Mouse (Mus musculus): ENCODE results near the gene Mtap. TPM values are rescaled to one million over a fixed set of nuclear protein-coding genes. Genes with fewer than 3 reads are reported as not detected.
A peak's percentile ranks its signal among the peaks of the same experiment; 100 is the strongest.

The Mtap gene
- polyA plus RNA-seq, 1 experiment from 2014 or later = 26.9 TPM

DNA sequence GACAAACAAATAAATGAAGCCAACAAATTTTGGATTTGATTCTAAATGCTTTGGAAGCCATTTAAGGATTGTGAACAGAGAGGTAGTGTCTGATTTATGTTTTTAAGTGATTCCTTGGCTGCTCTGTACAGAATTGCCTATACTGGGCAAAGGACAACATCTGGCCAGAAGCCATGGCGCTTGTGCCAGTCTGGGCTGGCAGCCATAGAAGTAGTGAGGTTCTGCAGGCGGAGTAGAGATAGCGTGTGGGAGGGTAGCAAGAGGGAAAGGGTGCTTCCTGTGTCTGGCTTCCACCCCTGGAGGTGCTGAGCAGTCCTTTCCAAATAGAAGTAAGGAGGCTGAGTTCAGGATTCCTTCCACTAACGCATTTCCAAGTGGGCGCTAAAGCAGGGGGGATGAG, 3.9 kb downstream of the Mtap start:
- no peak for ATAC-seq (ENCODE audit: low FRiP score, low read depth)
- Histone ChIP-seq H3K27ac (replicated peaks) (no peak overlapping the region), H3K4me3 (no peak overlapping the region), H3K9me3 (no peaks in the 10 kb centered on the region), H3K4me2 (no peak overlapping the region), H3K27me3 (no peaks in the 10 kb centered on the region), H3K9ac (no peak overlapping the region), H3K36me3 (no peaks in the 10 kb centered on the region), H3K4me1 (replicated peaks) (peaks cover 20% of the 10 kb centered on the region)
- WGBS = 64% methylated on average over 5 of the region's 5 CpGs

DNA sequence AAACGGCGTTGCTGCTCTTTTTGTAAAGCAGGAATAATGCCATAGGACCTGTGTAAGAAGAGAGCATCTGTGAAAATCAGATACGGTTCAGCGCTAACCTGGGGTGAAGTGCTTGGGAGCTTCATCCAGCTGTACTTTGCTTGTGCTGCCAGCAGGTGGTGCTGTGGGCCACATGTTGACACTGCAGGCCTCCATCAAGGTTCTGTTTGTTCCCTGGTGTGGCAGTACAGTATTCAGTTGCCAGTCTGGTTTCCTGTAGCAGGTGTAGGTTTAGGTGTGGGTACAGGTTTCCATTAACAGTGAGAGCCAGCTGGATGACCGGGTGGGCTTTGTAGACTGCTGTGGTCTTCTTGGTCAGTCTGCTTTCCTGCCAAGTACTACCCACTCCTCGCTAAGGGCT, 8.5 kb downstream of the Mtap start:
- Histone ChIP-seq H3K36me3 (peaks cover 8% of the 10 kb centered on the region; the same call in 1 of the 2 replicates), H3K9me3 (no peaks in the 10 kb centered on the region), H3K27me3 (no peaks in the 10 kb centered on the region), H3K4me1 (replicated peaks) (0 out of 2 replicates have a peak, but pooled peaks cover 5% of the 10 kb centered on the region), H3K9ac (no peak overlapping the region), H3K27ac (replicated peaks) (no peak overlapping the region), H3K4me3 (no peak overlapping the region), H3K4me2 (no peak overlapping the region)
- WGBS = 42% methylated on average over 6 of the region's 6 CpGs
- ATAC-seq (ENCODE audit: low FRiP score, low read depth) = peak; percentile 35; the same call in 1 of the 2 replicates

- Histone ChIP-seq H3K9me3 (no peaks in the 10 kb centered on the region), H3K27ac (replicated peaks) (no peak overlapping the region), H3K4me3 (no peak overlapping the region), H3K4me2 (no peak overlapping the region), H3K36me3 (peaks cover 8% of the 10 kb centered on the region; the same call in 1 of the 2 replicates), H3K9ac (no peak overlapping the region), H3K4me1 (replicated peaks) (0 out of 2 replicates have a peak, but pooled peaks cover under 1% of the 10 kb centered on the region), H3K27me3 (no peaks in the 10 kb centered on the region)
- ATAC-seq (ENCODE audit: low FRiP score, low read depth) = no peak
- WGBS = 54% methylated on average over 3 of the region's 3 CpGs
Measured at GRCm38 (mm10) chr4:89146291-89146690, 9.4 kb downstream of the Mtap start.

DNA sequence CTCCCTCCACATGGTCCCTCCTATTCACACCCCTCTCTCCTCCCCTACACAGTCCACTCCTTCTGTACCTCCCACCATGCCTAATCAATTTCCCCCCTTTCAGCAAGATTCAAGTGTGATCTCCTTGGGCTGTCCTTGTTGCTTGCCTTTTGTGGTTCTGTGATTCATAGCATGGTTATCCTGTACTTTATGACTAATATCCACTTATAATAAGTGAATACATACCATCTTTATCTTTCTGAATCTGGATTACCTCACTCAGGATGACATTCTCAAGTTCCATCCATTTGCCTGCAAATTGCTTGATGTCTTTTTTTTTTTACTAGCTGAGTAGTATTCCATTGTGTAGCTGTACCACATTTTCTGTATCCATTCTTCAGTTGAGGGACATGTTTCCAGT, 12.3 kb downstream of the Mtap start:
- Histone ChIP-seq H3K4me1 (replicated peaks) (no peaks in the 10 kb centered on the region), H3K36me3 (peaks cover 12% of the 10 kb centered on the region; the same call in 1 of the 2 replicates), H3K27ac (replicated peaks) (no peak overlapping the region), H3K4me3 (no peak overlapping the region), H3K4me2 (no peak overlapping the region), H3K9ac (no peak overlapping the region), H3K9me3 (no peaks in the 10 kb centered on the region), H3K27me3 (no peaks in the 10 kb centered on the region)
- ATAC-seq (ENCODE audit: low FRiP score, low read depth) = no peak

DNA sequence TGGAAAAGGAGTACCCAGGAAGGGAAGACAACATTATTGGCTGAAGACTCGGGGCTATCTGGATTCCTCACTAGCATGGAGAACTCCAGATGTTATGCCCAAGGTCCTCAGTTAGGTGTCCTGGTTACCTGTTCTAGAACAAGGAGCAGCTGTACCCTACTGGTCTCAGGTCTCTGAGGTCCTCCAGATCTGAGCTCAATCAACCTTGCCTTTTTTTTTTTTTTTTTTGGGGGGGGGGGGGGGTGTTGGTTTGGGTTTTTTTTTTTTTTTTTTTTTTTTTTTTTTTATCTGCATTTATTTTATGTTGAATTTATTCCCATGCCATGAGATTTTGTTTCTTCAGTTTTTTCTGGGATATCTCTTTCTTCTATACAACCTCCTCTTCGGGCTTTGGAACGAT, 24.5 kb downstream of the Mtap start:
- no peaks in the 10 kb centered on the region for H3K27me3 ChIP-seq
- no peak overlapping the region for H3K4me3 ChIP-seq
- peaks cover 13% of the 10 kb centered on the region; the same call in 1 of the 2 replicates for H3K36me3 ChIP-seq
- 95% methylated on average over 3 of the region's 3 CpGs for WGBS
- H3K4me2 ChIP-seq = no peak overlapping the region
- no peak for ATAC-seq (ENCODE audit: low FRiP score, low read depth)
- H3K9me3 ChIP-seq = no peaks in the 10 kb centered on the region
- no peak overlapping the region for H3K27ac ChIP-seq (replicated peaks)
- H3K9ac ChIP-seq = no peak overlapping the region
- H3K4me1 ChIP-seq (replicated peaks) = no peaks in the 10 kb centered on the region

GRCm38 (mm10) chr4:89162496-89162895, 25.6 kb downstream of the Mtap start:
- H3K4me2 ChIP-seq = no peak overlapping the region
- no peak overlapping the region for H3K4me3 ChIP-seq
- H3K4me1 ChIP-seq (replicated peaks) = no peaks in the 10 kb centered on the region
- H3K9me3 ChIP-seq = no peaks in the 10 kb centered on the region
- no peak overlapping the region for H3K27ac ChIP-seq (replicated peaks)
- H3K9ac ChIP-seq = no peak overlapping the region
- WGBS = 84% methylated on average over 5 of the region's 5 CpGs
- no peaks in the 10 kb centered on the region for H3K27me3 ChIP-seq
- 0 out of 2 replicates have a peak, but pooled peaks cover 11% of the 10 kb centered on the region for H3K36me3 ChIP-seq
- no peak for ATAC-seq (ENCODE audit: low FRiP score, low read depth)

- no peaks in the 10 kb centered on the region for H3K9me3 ChIP-seq
- no peak overlapping the region for H3K4me3 ChIP-seq
- H3K4me1 ChIP-seq (replicated peaks) = no peaks in the 10 kb centered on the region
- no peak overlapping the region for H3K9ac ChIP-seq
- 0 out of 2 replicates have a peak, but pooled peaks cover 11% of the 10 kb centered on the region for H3K36me3 ChIP-seq
- H3K27me3 ChIP-seq = no peaks in the 10 kb centered on the region
- no peak overlapping the region for H3K27ac ChIP-seq (replicated peaks)
- no peak overlapping the region for H3K4me2 ChIP-seq
- WGBS = 96% methylated on average over 8 of the region's 8 CpGs
- no peak for ATAC-seq (ENCODE audit: low FRiP score, low read depth)
Measured at GRCm38 (mm10) chr4:89163613-89164012, 26.7 kb downstream of the Mtap start.

DNA sequence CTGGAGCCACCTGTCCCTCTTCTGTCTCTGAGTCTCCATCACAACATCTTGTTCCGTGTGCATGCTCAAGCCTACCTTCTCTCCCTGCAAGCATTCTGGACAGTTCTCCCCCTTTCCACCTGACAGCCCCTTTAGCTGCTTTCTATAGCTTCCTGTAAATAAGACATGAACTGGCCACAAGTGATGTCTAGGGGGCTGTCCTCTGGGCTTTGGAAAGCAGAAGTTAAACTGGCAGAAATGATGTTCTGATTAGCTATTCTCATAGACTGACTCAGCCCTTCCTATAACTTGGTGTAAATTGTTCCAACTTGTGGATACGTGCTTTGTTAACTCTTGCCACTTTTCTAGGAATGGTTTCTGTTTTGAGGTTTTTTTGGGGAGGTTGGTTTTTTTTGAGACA, 27.8 kb downstream of the Mtap start:
- ATAC-seq (ENCODE audit: low FRiP score, low read depth) = no peak
- Histone ChIP-seq H3K27ac (replicated peaks) (no peak overlapping the region), H3K36me3 (0 out of 2 replicates have a peak, but pooled peaks cover 11% of the 10 kb centered on the region), H3K9me3 (no peaks in the 10 kb centered on the region), H3K4me2 (no peak overlapping the region), H3K4me1 (replicated peaks) (no peaks in the 10 kb centered on the region), H3K9ac (no peak overlapping the region), H3K27me3 (no peaks in the 10 kb centered on the region), H3K4me3 (no peak overlapping the region)
- WGBS = 98% methylated on average over 2 of the region's 2 CpGs

DNA sequence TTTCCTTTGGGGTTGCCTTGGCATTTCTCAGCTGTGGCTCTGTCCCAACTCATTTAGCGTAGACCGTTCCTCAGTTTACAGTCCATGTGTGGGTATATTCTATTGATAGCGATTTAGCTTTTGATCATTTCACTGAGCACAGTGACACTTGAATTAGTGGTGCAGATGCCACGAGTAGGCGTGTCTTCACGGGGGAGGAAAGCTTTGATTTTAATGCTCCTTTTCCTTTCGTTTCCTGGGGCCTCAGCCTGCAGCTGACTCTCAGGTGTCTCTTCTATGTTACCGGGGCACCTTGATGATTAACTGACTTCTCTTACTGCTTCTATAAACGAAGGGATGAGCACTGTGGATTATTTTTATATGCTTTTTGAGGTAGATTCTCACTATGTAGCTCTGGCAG, 32.0 kb downstream of the Mtap start:
- Histone ChIP-seq H3K4me2 (no peak overlapping the region), H3K4me1 (replicated peaks) (no peaks in the 10 kb centered on the region), H3K36me3 (peaks cover 15% of the 10 kb centered on the region), H3K27ac (replicated peaks) (no peak overlapping the region), H3K9ac (no peak overlapping the region), H3K9me3 (no peaks in the 10 kb centered on the region), H3K27me3 (no peaks in the 10 kb centered on the region), H3K4me3 (no peak overlapping the region)
- 94% methylated on average over 9 of the region's 9 CpGs for WGBS
- no peak for ATAC-seq (ENCODE audit: low FRiP score, low read depth)

DNA sequence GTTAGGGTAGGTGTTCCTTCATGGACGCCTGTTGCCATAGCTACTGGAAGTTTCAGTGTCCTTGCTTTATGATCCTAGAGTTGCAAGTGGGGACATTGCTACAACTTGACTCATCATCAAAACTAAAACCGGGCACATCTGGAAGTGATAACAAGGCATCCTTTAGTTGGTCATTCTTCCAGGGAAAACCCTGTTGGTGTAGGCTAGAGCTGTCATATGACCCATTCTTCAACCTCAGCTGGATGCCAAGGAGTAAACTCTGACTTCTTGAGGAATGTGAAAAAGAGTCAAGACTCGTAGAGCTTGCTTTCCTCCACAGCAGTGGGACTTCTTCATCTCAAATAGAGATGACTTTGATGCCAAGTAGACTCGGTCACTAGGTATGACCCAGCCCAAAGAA, 32.8 kb downstream of the Mtap start:
- H3K36me3 ChIP-seq = peaks cover 23% of the 10 kb centered on the region
- no peaks in the 10 kb centered on the region for H3K4me1 ChIP-seq (replicated peaks)
- no peak overlapping the region for H3K4me2 ChIP-seq
- ATAC-seq (ENCODE audit: low FRiP score, low read depth) = no peak
- no peaks in the 10 kb centered on the region for H3K27me3 ChIP-seq
- no peak overlapping the region for H3K4me3 ChIP-seq
- H3K27ac ChIP-seq (replicated peaks) = no peak overlapping the region
- 87% methylated on average over 4 of the region's 4 CpGs for WGBS
- no peaks in the 10 kb centered on the region for H3K9me3 ChIP-seq
- H3K9ac ChIP-seq = no peak overlapping the region

DNA sequence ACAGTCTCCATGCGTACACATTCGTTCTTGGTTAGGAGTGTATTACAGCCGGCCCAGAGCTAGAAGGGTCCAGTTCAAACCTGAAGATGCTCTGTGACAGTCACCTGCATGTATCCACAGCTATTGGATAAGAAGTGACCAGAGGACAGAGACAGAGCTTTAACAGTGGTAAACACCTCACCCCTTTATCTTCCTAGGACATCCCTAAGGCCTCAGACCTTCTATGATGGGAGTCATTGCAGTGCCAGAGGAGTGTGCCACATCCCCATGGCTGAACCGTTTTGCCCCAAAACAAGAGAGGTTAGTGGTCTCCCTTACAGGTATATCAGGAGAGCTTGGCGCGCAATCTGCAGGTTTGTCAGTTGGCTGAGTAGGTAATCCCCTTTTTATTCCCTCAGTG, 34.0 kb downstream of the Mtap start:
- no peak for ATAC-seq (ENCODE audit: low FRiP score, low read depth)
- H3K36me3 ChIP-seq = peaks cover 25% of the 10 kb centered on the region
- WGBS = 97% methylated on average over 6 of the region's 6 CpGs
- no peak overlapping the region for H3K27ac ChIP-seq (replicated peaks)
- H3K9ac ChIP-seq = no peak overlapping the region
- no peaks in the 10 kb centered on the region for H3K9me3 ChIP-seq
- no peaks in the 10 kb centered on the region for H3K27me3 ChIP-seq
- no peaks in the 10 kb centered on the region for H3K4me1 ChIP-seq (replicated peaks)
- H3K4me3 ChIP-seq = no peak overlapping the region
- H3K4me2 ChIP-seq = no peak overlapping the region

DNA sequence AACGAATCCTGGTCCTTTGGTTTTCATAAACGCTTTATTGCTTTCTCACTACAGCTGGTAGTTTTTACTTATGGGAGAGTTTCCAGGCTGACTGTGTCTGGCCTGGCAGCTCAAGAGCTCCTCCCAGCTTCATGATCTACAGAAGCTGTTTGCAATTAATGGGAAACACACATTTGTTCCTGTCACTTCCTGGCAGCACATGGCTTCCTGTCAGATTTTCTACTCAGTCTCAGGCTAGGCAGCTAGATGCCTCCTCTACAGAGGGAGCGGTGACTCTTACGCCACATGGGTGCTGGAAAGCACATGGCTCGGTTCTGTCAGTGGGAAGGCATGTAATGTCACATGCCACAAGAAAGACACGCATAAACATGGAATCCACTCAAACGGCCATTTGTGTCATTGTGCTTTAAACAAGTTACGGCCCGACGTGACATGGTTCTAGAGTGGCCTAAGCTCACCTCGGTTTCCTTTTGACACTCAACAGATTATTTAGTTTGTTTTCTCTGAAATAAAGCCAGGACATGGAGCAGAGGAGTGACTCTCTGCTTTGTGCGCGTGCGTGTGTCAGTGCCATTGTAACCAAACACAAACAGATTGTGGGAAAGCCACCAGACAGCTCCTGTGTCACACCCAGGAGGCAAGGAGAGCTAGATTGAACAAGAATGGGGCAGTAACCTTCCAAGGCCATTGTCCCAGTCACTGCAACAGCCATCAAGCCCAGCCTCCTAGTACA, 36.1 kb downstream of the Mtap start:
- Histone ChIP-seq H3K9ac (no peak overlapping the region), H3K9me3 (no peaks in the 10 kb centered on the region), H3K27ac (replicated peaks) (no peak overlapping the region), H3K4me3 (no peak overlapping the region), H3K36me3 (peaks cover 32% of the 10 kb centered on the region), H3K27me3 (no peaks in the 10 kb centered on the region), H3K4me2 (no peak overlapping the region), H3K4me1 (replicated peaks) (no peaks in the 10 kb centered on the region)
- no peak for ATAC-seq (ENCODE audit: low FRiP score, low read depth)
- WGBS = 98% methylated on average over 14 of the region's 14 CpGs
